Mouse (Mus musculus): ENCODE measurements around the gene Cobl.

The Cobl gene

DNA sequence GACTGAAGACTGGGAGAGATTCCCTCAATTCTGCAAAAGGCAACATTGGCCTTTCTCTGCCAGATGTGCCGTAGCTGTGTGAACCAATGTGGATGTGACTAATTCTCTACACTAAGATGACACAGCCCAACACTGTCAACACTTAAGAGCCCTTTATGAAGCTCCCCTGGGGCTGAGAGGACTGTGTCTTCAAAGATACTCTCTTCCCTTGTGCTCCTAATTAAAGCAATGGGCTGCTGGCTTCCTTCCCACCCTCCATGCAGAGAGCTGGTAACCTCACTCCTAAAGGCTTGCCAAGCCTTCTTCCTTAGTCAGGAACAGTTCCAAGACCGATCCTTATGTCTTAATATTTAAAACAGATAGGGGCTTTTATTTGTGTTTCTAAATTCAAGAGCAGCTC lies 79.9 kb downstream of the Cobl start:
- no peak for DNase-seq (ENCODE audit: low spot score in 2 of 2)

DNA sequence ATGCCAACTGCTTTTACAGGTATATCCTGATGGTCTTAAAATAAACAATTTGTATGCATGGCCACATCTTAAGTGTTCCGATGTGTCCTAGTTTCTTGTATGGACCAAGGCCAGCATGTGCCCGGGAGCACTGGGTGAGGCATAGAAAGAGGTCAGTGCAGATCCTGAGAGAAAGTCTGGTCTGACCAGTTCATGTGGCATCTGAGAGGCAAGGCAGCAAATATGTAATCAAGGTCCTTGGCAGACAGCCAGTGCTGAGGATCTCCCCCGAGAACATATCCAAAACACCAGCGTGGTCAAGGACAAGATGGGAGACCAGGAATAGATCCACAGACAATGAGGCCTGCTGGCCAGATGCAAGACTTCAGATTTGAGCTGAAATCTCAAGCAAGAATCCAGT lies 81.8 kb downstream of the Cobl start:
- no peak for DNase-seq (ENCODE audit: low spot score in 2 of 2)

- DNase-seq (ENCODE audit: low spot score in 2 of 2) = no peak
Measured at GRCm38 (mm10) chr11:12381096-12381495, 83.7 kb downstream of the Cobl start.

DNA sequence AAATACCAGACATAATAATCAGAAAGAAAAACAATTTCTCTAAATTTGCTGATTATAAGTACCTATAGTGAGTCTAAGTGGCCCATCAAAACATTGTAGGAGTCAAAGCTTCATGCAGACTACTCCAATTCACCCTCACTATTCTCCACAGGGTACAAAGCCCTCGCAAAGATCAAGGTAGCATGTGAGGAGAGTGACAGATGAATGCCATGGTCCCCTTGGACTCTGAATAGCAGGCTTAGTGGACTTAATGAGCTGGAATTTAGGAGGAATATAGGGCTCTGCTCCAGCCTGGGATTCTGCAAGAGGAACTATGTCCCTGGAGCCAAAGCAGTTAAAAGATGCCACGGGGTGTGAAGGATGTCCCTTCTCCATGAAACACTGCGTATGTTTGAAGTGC lies 88.1 kb downstream of the Cobl start:
- no peak for DNase-seq (ENCODE audit: low spot score in 2 of 2)

DNA sequence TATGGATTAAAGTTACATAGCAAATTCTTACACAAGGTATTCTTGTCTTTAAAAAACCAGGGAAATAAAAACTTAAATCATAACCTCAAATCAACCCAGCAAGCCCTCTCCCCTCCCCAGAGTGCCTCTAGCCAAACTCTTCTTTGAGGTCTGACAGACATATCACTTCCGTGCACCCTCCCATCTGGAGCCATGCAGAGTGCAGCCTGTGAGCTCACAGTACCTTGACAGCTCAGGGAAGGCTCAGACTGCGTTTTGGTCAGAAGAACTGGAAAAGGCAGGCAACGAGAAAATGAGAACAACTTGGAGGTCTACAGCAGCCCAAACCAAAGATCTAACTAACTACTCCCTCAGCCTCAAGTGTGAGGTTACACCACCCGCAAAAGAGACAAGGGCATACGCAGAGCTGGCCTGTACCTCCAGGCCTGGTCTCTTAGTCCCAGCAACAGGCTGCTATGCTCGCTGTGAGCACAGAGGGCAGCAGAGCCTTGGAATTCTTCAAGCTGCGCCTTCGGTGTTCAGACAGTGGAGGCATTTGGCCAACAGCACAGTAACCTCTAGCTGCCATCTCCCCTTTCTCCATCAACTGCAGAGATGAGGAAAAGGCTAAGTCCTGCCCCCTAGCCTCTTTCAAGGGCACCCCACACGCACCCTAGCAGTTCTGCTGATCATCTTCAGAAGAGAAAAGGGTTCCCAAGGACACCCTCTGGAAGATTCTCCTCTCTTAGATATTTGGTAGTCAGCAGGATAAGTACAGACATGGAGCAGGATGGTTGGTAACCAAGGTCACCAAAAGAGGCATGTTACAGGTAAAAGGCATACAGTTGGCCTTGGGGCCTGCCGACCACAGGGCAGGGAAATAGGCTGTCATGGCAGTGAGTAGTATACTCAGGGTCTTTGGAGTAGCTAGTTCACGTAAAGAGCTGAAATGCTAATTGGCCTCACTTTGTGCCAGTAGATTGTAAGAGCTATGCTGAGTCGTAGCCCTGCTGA lies 91.4 kb downstream of the Cobl start:
- DNase-seq (ENCODE audit: low spot score in 2 of 2) = no peak

- no peak for DNase-seq (ENCODE audit: low spot score in 2 of 2)
Measured at GRCm38 (mm10) chr11:12370957-12371356, 93.8 kb downstream of the Cobl start.

DNA sequence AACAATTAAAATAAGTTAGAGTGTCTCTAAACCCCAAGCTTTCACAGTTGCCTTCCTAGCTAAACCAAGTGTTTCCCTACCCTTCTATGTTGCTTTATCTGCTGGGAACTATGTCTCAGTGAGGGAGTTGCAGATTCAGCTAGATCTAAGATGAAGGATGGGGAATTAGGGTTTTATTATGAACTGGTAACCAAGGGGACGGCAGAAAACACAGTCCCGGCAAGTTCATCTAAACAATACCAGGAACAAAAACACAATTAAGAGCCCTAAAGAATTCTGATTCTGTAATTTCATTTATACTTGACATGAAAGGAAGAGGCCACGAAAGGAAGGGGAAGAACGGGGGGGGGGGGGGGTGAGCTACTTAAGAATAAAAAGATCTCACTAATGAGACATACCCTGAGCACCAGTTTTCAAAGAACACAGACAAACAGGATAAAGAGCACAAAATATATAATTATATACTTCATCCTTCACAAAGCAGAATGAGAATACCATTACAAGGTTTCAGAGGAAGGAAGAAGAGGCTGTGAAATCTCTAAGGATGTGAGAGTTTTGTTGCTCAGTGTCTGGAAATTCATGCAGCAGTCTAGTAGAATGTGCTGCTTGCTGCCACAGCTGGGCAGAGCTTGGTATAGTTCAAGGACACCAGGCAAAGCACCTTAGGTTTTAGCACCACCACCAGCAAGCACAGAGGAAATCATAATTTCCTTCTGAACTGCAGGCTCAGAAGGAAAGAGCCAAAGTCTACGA lies 97.2 kb downstream of the Cobl start:
- no peak for DNase-seq (ENCODE audit: low spot score in 2 of 2)

- no peak for DNase-seq (ENCODE audit: low spot score in 2 of 2)
Measured at GRCm38 (mm10) chr11:12359336-12360000, 105.3 kb downstream of the Cobl start.

- DNase-seq (ENCODE audit: low spot score in 2 of 2) = no peak
Measured at GRCm38 (mm10) chr11:12358602-12359001, 106.2 kb downstream of the Cobl start.

- no peak for DNase-seq (ENCODE audit: low spot score in 2 of 2)
Measured at GRCm38 (mm10) chr11:12355681-12356080, 109.1 kb downstream of the Cobl start.

DNA sequence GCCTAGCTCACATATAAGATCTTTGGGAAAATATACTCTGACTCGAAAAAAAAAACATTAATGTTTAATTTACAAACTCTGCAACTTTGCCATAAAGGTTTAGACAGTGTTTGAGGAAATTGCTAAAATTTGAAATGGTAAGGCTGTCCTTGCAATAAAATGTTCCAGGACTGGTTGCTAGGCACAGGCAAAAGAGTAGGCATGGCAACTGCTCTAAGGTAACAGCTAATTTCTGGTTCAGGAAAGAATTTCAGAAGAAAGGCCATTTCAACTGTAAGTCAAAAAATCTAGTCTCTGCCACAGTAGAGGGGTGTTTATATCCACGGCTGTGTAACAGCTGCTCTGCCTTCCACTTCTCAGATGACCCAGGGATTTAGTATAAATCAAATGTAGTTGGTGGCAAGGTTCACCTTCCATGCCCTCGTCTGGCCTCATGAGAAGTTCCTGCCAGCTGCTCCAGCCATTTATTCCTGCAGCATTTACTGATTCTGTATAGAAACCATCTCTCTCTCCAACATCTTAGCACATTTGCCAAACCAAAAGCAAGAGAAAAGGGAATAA lies 113.7 kb downstream of the Cobl start:
- DNase-seq (ENCODE audit: low spot score in 2 of 2) = no peak

- DNase-seq (ENCODE audit: low spot score in 2 of 2) = no peak
Measured at GRCm38 (mm10) chr11:12350086-12350485, 114.7 kb downstream of the Cobl start.

DNA sequence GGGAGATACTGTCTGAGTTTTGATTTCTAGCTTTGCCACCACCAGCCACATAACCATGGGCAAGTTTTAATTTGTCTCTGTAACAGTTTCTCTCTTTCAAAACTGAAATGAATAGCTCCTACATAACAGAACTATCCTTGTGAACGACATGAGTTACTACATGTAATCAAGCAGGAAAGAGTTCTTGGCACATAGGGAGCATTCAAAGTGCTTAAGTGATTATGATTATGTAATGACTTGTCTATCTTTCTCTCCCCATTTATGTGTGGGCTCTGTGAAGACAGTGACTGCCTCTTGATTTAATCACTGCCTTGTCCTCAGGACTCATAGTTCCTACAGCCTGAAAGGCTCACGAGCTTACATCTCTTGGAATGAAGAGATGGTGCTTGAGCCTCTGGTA lies 118.3 kb downstream of the Cobl start:
- no peak for DNase-seq (ENCODE audit: low spot score in 2 of 2)

GRCm38 (mm10) chr11:12343686-12344085 lies 121.1 kb downstream of the Cobl start:
- no peak for DNase-seq (ENCODE audit: low spot score in 2 of 2)

DNA sequence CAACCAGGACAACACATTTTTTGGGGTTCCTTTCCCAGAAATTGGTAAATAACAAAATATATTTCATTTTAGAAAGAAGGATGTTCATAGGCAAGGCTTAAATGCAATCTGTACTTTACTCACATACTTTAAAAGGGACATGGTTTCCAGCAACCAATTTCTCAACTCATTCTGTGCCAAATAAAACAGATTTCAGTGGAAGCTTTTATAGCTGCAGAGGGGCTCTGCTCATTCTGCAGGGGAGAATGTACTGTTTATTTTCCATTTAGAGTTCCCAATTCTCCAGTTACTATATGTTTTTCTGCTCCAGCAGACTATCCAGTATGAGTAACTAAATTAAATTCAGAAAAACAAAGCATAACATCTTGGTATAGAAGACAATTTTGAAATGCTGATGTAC lies 124.1 kb downstream of the Cobl start:
- DNase-seq (ENCODE audit: low spot score in 2 of 2) = no peak

DNA sequence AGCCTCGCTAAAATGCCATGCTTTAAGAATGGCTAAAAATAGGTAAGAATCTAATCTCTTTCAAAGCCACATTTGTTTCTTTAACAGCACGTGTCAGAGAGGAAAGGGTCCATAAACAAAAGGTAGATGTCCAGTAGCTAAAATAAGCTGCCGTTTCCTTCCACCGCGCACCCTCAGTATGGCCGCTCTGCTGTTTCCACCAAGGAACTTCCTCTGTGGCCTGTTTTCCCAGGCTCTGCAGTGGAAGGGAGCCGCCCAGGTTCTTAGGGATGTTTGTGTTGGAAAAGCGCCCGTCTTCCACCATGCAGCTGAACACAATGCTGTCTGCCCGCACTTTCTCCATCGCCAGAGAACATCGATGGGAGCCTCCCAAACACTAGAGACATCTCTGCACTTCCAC lies 128.6 kb downstream of the Cobl start:
- DNase-seq (ENCODE audit: low spot score in 2 of 2) = no peak

DNA sequence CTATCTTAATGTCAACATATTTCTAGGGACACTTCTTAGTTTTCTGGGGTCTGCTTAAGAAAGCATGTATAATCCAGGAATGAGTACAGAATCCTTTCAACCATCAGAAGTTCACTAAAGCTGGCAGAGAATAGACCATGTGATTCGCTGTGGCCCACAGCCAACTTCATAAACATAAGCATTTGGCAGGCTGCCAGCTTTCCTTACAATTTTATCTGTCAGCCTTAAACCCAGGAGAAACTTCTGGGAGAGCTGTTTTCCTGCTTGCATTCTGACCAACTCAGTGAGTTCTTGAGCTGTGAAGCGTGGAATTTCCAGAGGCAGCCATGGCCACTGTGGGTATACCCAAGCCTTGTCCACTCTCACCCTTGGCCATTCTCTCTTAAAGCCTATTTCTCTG lies 132.8 kb downstream of the Cobl start:
- DNase-seq (ENCODE audit: low spot score in 2 of 2) = no peak

DNA sequence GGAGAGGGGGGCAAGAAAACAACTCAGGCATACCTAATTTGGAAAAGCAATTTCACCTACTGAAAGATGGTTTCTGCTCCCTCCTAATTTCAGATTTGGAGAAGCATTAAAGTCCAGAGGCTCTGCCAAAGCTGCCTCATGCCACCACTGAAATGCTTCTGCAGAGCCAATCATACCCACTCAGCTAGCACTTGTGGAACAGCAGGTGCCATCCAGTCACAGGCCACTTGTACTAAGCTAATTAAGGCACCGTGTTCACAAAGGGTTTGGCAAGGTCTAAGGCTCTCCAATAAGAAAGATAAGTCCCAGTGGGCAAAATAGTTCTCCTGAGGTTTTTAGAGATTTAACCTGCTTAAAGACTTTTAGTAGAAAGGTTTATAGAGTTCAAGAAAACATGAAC lies 143.3 kb downstream of the Cobl start:
- DNase-seq (ENCODE audit: low spot score in 2 of 2) = no peak

- no peak for DNase-seq (ENCODE audit: low spot score in 2 of 2)
Measured at GRCm38 (mm10) chr11:12319318-12319717, 145.4 kb downstream of the Cobl start.

DNA sequence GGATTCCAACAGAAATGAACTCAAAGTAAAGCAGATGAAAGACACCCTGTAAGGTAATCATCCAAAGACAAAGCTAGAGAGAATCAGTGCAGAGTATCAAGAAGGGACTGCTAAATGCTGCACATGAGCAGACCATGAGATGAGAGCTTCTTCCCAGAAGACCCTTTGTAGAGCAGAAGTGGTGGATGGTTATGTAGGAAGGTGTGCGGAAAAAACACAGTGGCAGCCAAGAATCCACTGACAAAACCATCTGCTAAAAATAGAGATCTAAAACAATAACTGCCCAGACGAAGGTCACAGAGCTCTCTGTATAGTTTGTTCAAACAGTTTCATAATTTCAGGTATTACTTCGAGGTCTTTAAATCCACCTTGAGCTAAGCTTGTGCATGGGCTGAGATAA lies 149.1 kb downstream of the Cobl start:
- DNase-seq (ENCODE audit: low spot score in 2 of 2) = no peak

- no peak for DNase-seq (ENCODE audit: low spot score in 2 of 2)
Measured at GRCm38 (mm10) chr11:12314278-12315043, 150.3 kb downstream of the Cobl start.
